Mouse (Mus musculus) embryonic facial prominence, embryonic 15.5 days (tissue): ENCODE measurements around the gene Gng7. TPM values are rescaled to one million over a fixed set of nuclear protein-coding genes. Genes with fewer than 3 reads are reported as not detected.
"Not testable (repeated sequence)": the region's sequence is repeated elsewhere in the genome, so short reads cannot be mapped to it uniquely, and the experiment has no call there.

Experiments
- ATAC-seq: fragments of 200-750 bp; cut with Nextera tagmentation; 2 replicates; pipeline ENCODE4 v1.8.0; 2017; ENCODE audit warnings: low read depth, moderate TSS enrichment; ENCODE audit not compliant: insufficient number of reproducible peaks, low FRiP score, low TSS enrichment
- H3K27ac ChIP-seq: fragments of 300-500 bp; sonication (generic); replicated peaks from 2 replicates; pipeline ENCODE4 v1.5.1; 2015; ENCODE audit warnings: mild to moderate bottlenecking, inconsistent platforms
- H3K27me3 ChIP-seq: fragments of 300-500 bp; sonication (generic); 2 replicates; pipeline ENCODE4 v1.6.1; 2015; ENCODE audit warnings: inconsistent platforms
- H3K36me3 ChIP-seq: fragments of 300-500 bp; sonication (generic); 2 replicates; pipeline ENCODE4 v1.6.1; 2015; ENCODE audit warnings: mild to moderate bottlenecking, inconsistent platforms
- H3K4me1 ChIP-seq: fragments of 300-500 bp; sonication (generic); 2 replicates; pipeline ENCODE4 v1.6.1; 2015; ENCODE audit warnings: inconsistent platforms
- H3K4me2 ChIP-seq: fragments of 300-500 bp; sonication (generic); replicated peaks from 2 replicates; pipeline ENCODE4 v1.6.1; 2015; ENCODE audit warnings: mild to moderate bottlenecking, inconsistent platforms
- H3K4me3 ChIP-seq: fragments of 300-500 bp; sonication (generic); replicated peaks from 2 replicates; pipeline ENCODE4 v1.5.1; 2015; ENCODE audit warnings: mild to moderate bottlenecking, inconsistent platforms
- H3K9ac ChIP-seq: fragments of 300-500 bp; sonication (generic); 2 replicates; pipeline ENCODE4 v1.6.1; 2015; ENCODE audit warnings: inconsistent platforms
- H3K9me3 ChIP-seq: fragments of 300-500 bp; sonication (generic); replicated peaks from 2 replicates; pipeline ENCODE4 v1.6.1; 2016; ENCODE audit warnings: inconsistent platforms
- WGBS: fragments of 180-500 bp; shearing (Covaris S2); methylation state at CpG from one replicate; pipeline ENCODE4 v1.1.7; 2015; 5-methylcytosine and 5-hydroxymethylcytosine counted together
- polyA plus RNA-seq: library from polyadenylated mRNA; unstranded; fragments of >200 nt; fragmentation: Nextera tagmentation; extraction: Ambion mirVana; gene quantifications from 2 replicates; pipeline ENCODE4 v1.2.1, GENCODE M21; 2015

Gene Gng7
- polyA plus RNA-seq, 1 experiment from 2014 or later, result 12.3 TPM

- no peak overlapping the region for H3K9ac ChIP-seq
- no peak overlapping the region for H3K4me2 ChIP-seq
- ATAC-seq, result no peak
- H3K4me1 ChIP-seq, result no peaks in the 10 kb centered on the region
- WGBS, result 83% methylated on average over 4 of the region's 4 CpGs
- peaks cover 73% of the 10 kb centered on the region for H3K36me3 ChIP-seq
- no peak overlapping the region for H3K27ac ChIP-seq
- no peak overlapping the region for H3K4me3 ChIP-seq
- no peaks in the 10 kb centered on the region for H3K27me3 ChIP-seq
- H3K9me3 ChIP-seq, result no peaks in the 10 kb centered on the region
These were observed 35.9 kb upstream of the Gng7 start for GRCm38 (mm10) chr10:81050645-81051044.

GRCm38 (mm10) chr10:81045246-81045645, 30.5 kb upstream of the Gng7 start:
- 91% methylated on average over 14 of the region's 14 CpGs for WGBS
- H3K9me3 ChIP-seq, H3K4me2 ChIP-seq, H3K27me3 ChIP-seq, H3K27ac ChIP-seq, H3K4me1 ChIP-seq, ATAC-seq, H3K9ac ChIP-seq, H3K4me3 ChIP-seq: not testable (repeated sequence)
- peaks cover 74% of the 10 kb centered on the region for H3K36me3 ChIP-seq

GRCm38 (mm10) chr10:81041458-81042175, 26.9 kb upstream of the Gng7 start:
- Histone ChIP-seq H3K27me3 (no peaks in the 10 kb centered on the region), H3K4me2 (no peak overlapping the region), H3K4me1 (no peaks in the 10 kb centered on the region; the same call in 1 of the 2 replicates), H3K27ac (no peak overlapping the region), H3K36me3 (peaks cover 38% of the 10 kb centered on the region), H3K9me3 (no peaks in the 10 kb centered on the region), H3K4me3 (no peak overlapping the region), H3K9ac (no peak overlapping the region)
- ATAC-seq, result no peak
- WGBS, result 31% methylated on average over 13 of the region's 13 CpGs

- Histone ChIP-seq H3K27me3 (no peaks in the 10 kb centered on the region), H3K9me3 (no peaks in the 10 kb centered on the region), H3K4me2 (peak within 1 kb of the TSS; percentile 79), H3K9ac (peak within 1 kb of the TSS; percentile 84), H3K4me3 (peak within 1 kb of the TSS; percentile 91), H3K36me3 (peaks cover 16% of the 10 kb centered on the region), H3K4me1 (no peaks in the 10 kb centered on the region; the same call in 1 of the 2 replicates), H3K27ac (no peak within 1 kb of the TSS)
- peak; percentile 98 for ATAC-seq
- WGBS, result under 1% methylated on average over 35 of the region's 35 CpGs
These were observed 22.3 kb upstream of the Gng7 start, which contains the start of gene Slc39a3 for GRCm38 (mm10) chr10:81036988-81037580. TSS of gene Slc39a3 (minus strand) at chr10:81037426.

- no peaks in the 10 kb centered on the region; the same call in 1 of the 2 replicates for H3K4me1 ChIP-seq
- peaks cover 24% of the 10 kb centered on the region for H3K36me3 ChIP-seq
- H3K4me2 ChIP-seq, result no peak overlapping the region
- H3K4me3 ChIP-seq, result no peak overlapping the region
- ATAC-seq, result no peak
- no peak overlapping the region for H3K9ac ChIP-seq
- no peaks in the 10 kb centered on the region for H3K9me3 ChIP-seq
- 71% methylated on average over 7 of the region's 7 CpGs for WGBS
- no peaks in the 10 kb centered on the region for H3K27me3 ChIP-seq
- H3K27ac ChIP-seq, result no peak overlapping the region
These were observed 21.5 kb upstream of the Gng7 start for GRCm38 (mm10) chr10:81036251-81036650.

GRCm38 (mm10) chr10:81033586-81033985, 18.8 kb upstream of the Gng7 start:
- no peak overlapping the region for H3K9ac ChIP-seq
- no peak overlapping the region for H3K4me3 ChIP-seq
- H3K4me2 ChIP-seq, result no peak overlapping the region
- ATAC-seq, result no peak
- no peaks in the 10 kb centered on the region for H3K27me3 ChIP-seq
- no peak overlapping the region for H3K27ac ChIP-seq
- no peaks in the 10 kb centered on the region for H3K9me3 ChIP-seq
- H3K4me1 ChIP-seq, result no peaks in the 10 kb centered on the region; the same call in 1 of the 2 replicates
- H3K36me3 ChIP-seq, result peaks cover 35% of the 10 kb centered on the region
- WGBS, result 78% methylated on average over 10 of the region's 10 CpGs

- Histone ChIP-seq H3K4me3 (no peak overlapping the region), H3K4me1 (peaks cover 8% of the 10 kb centered on the region), H3K9ac (no peak overlapping the region), H3K27me3 (peaks cover 21% of the 10 kb centered on the region), H3K9me3 (no peaks in the 10 kb centered on the region), H3K4me2 (no peak overlapping the region), H3K36me3 (peaks cover 35% of the 10 kb centered on the region), H3K27ac (no peak overlapping the region)
- ATAC-seq, result no peak
- 69% methylated on average over 10 of the region's 10 CpGs for WGBS
These were observed 14.3 kb upstream of the Gng7 start for GRCm38 (mm10) chr10:81029031-81029430.

- ATAC-seq, result no peak
- Histone ChIP-seq H3K9me3 (no peaks in the 10 kb centered on the region), H3K9ac (no peak overlapping the region)
These were observed 13.5 kb upstream of the Gng7 start for GRCm38 (mm10) chr10:81028219-81028618.

GRCm38 (mm10) chr10:81027331-81027730, 12.6 kb upstream of the Gng7 start:
- ATAC-seq, result no peak
- H3K27ac ChIP-seq, result no peak overlapping the region
- peaks cover 22% of the 10 kb centered on the region for H3K36me3 ChIP-seq
- H3K4me3 ChIP-seq, result no peak overlapping the region
- peaks cover 34% of the 10 kb centered on the region for H3K27me3 ChIP-seq
- 52% methylated on average over 4 of the region's 4 CpGs for whole genome bisulfite sequencing
- no peak overlapping the region for H3K4me2 ChIP-seq
- H3K9me3 ChIP-seq, result no peaks in the 10 kb centered on the region
- H3K4me1 ChIP-seq, result peaks cover 8% of the 10 kb centered on the region
- no peak overlapping the region for H3K9ac ChIP-seq

More at GRCm38 (mm10) chr10:81028219-81028618, 13.5 kb upstream of the Gng7 start:
- H3K4me2 ChIP-seq, result no peak overlapping the region
- no peak overlapping the region for H3K27ac ChIP-seq
- H3K4me1 ChIP-seq, result peaks cover 8% of the 10 kb centered on the region
- peaks cover 28% of the 10 kb centered on the region for H3K27me3 ChIP-seq
- H3K36me3 ChIP-seq, result peaks cover 30% of the 10 kb centered on the region
- no peak overlapping the region for H3K4me3 ChIP-seq

- Histone ChIP-seq H3K9ac (no peak overlapping the region), H3K27me3 (peaks cover 39% of the 10 kb centered on the region), H3K4me3 (no peak overlapping the region), H3K36me3 (peaks cover 18% of the 10 kb centered on the region), H3K4me1 (peaks cover 10% of the 10 kb centered on the region), H3K27ac (no peak overlapping the region), H3K9me3 (no peaks in the 10 kb centered on the region), H3K4me2 (no peak overlapping the region)
- WGBS, result 97% methylated on average over 5 of the region's 5 CpGs
- ATAC-seq, result no peak
These were observed 12.1 kb upstream of the Gng7 start for GRCm38 (mm10) chr10:81026857-81027256.

GRCm38 (mm10) chr10:81025639-81026275, 11.0 kb upstream of the Gng7 start, which contains the start of gene Diras1:
TSS of gene Diras1 (minus strand) at chr10:81025662.
- WGBS, result 47% methylated on average over 12 of the region's 12 CpGs
- H3K9ac ChIP-seq, result no peak within 1 kb of the TSS
- H3K4me3 ChIP-seq, result peak within 1 kb of the TSS; percentile 34
- no peak within 1 kb of the TSS for H3K27ac ChIP-seq
- peak within 1 kb of the TSS; percentile 53 for H3K4me2 ChIP-seq
- H3K9me3 ChIP-seq, result no peaks in the 10 kb centered on the region
- peaks cover 7% of the 10 kb centered on the region for H3K36me3 ChIP-seq
- no peak for ATAC-seq
- peaks cover 12% of the 10 kb centered on the region for H3K4me1 ChIP-seq
- H3K27me3 ChIP-seq, result peaks cover 46% of the 10 kb centered on the region
